Mouse (Mus musculus): Measurements from ENCODE around the gene Gm47995.

Gm47995 gene

GRCm38 (mm10) chr1:151228320-151228989, 30.2 kb downstream of the Gm47995 start:
- no peak for DNase-seq (ENCODE audit: low spot score in 2 of 2)

- DNase-seq (ENCODE audit: low spot score in 2 of 2) = no peak
These were observed 34.1 kb downstream of the Gm47995 start for GRCm38 (mm10) chr1:151232346-151232745.

- no peak for DNase-seq (ENCODE audit: low spot score in 2 of 2)
These were observed 35.5 kb downstream of the Gm47995 start for GRCm38 (mm10) chr1:151233756-151234155.

GRCm38 (mm10) chr1:151235574-151235973, 37.3 kb downstream of the Gm47995 start:
- no peak for DNase-seq (ENCODE audit: low spot score in 2 of 2)

- no peak for DNase-seq (ENCODE audit: low spot score in 2 of 2)
These were observed 38.1 kb downstream of the Gm47995 start for GRCm38 (mm10) chr1:151236141-151236930.

- no peak for DNase-seq (ENCODE audit: low spot score in 2 of 2)
These were observed 39.5 kb downstream of the Gm47995 start for GRCm38 (mm10) chr1:151237780-151238179.

GRCm38 (mm10) chr1:151243332-151243731, 45.1 kb downstream of the Gm47995 start:
- no peak for DNase-seq (ENCODE audit: low spot score in 2 of 2)

GRCm38 (mm10) chr1:151244013-151244412, 45.8 kb downstream of the Gm47995 start:
- no peak for DNase-seq (ENCODE audit: low spot score in 2 of 2)

GRCm38 (mm10) chr1:151244761-151245160, 46.5 kb downstream of the Gm47995 start:
- no peak for DNase-seq (ENCODE audit: low spot score in 2 of 2)

- no peak for DNase-seq (ENCODE audit: low spot score in 2 of 2)
These were observed 46.9 kb downstream of the Gm47995 start for GRCm38 (mm10) chr1:151245165-151245564.

- DNase-seq (ENCODE audit: low spot score in 2 of 2) = no peak
These were observed 47.6 kb downstream of the Gm47995 start for GRCm38 (mm10) chr1:151245846-151246245.
